Mouse (Mus musculus) bone marrow, adult 2 months (tissue): Measurements from ENCODE around the gene Inhbb.

Source experiments
- CTCF ChIP-seq: fragments of 200-500 bp; IDR thresholded peaks from 2 replicates; pipeline ENCODE4 v1.5.1; 2011; ENCODE audit warnings: low read length, control low read depth; ENCODE audit not compliant: control insufficient read depth, insufficient read depth
- POLR2A ChIP-seq: fragments of 200-500 bp; IDR thresholded peaks from 2 replicates; pipeline ENCODE4 v1.6.1; 2011; ENCODE audit warnings: low read depth, mild to moderate bottlenecking, control low read depth, low read length, borderline replicate concordance; ENCODE audit not compliant: control insufficient read depth

DNA sequence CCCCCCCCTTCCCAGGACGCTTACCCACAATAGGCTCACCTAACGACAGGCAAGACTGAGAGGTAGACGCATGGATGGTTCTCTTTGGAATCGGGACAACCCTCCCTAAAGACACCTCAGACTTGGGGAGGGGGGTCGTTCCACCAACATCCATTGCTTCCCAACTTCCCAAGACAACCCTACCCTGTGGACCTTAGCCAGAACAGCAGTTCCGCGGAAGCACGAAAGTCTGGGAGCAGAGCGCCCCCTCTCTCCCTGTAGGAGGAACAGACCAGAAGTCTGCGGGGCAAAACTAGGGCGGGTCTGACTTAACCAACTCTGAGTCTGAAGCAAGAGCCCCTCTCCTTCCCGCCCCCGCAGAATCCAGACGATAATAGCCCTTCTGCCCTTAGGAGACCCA lies 1.5 kb upstream of the Inhbb start:
- TF ChIP-seq CTCF, result peak; percentile 14; the same call in 1 of the 2 replicates
- TF ChIP-seq POLR2A, result no peak
